Comparison of ENCODE assay signal across 20 mouse cellular contexts in the genomic region with DNA sequence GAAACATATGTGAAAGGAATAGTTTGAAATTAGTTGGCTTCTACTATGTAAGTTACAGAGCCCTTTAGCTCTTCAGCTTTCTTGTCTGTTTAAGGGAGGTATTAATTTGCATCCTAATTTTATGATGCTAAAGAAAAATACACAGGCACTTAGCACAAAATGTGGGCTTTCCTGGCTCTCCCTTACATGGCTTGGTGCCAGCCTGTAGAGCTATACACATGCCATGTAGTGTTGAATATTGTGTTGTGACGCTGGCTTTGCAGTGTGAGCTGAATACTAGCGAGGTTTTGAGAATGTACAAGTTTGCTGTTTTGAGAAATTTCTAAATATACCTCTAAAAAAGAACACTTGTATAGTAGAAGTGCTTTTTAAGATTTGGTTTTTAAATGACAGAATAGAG.
DNase-seq lines count a peak whose midpoint lies in the region; ATAC-seq and TF ChIP-seq lines count a peak whose summit lies in the region.
"Had no signal": no experiment of that assay in that cellular context is flagged by ENCODE, and none has a peak within 500 bp of the region (broad histone marks: within the 10 kb centered on the region; RNA-seq: fewer than 3 reads in every experiment).

No protein-coding gene starts in this region.

- intact Hi-C loops in left cerebral cortex, postnatal 14 days (cut with DNase I), result no loop called here
- intact Hi-C loops in left cerebral cortex, postnatal 36 days (cut with DNase I), result no loop called here

- no peaks in the 10 kb centered on the region for H3K36me3 ChIP-seq in hindbrain, postnatal 0 days (ENCODE audit: insufficient read depth, low read length)
- no peaks in the 10 kb centered on the region for H3K36me3 ChIP-seq in liver, embryonic 11.5 days (ENCODE audit: control insufficient read depth, insufficient read depth, low read length)
- H3K36me3 ChIP-seq: lung, embryonic 15.5 days; neural tube, embryonic 12.5 days had no signal

- no peak for ATAC-seq in hindbrain, postnatal 0 days
- no peak for ATAC-seq in liver, embryonic 11.5 days (replicated peaks; ENCODE audit: low FRiP score)
- ATAC-seq: inflammation-experienced regulatory T-cells, adult 6 months had no signal

- H3K4me2 ChIP-seq in hindbrain, postnatal 0 days (ENCODE audit: low read depth, low read length), result no peak overlapping the region
- H3K4me2 ChIP-seq in liver, embryonic 11.5 days, result no peak overlapping the region
- H3K4me2 ChIP-seq: liver, embryonic 13.5 days; lung, embryonic 15.5 days; neural tube, embryonic 12.5 days had no signal

- WGBS in hindbrain, postnatal 0 days, result 38% methylated on average over 2 of the region's 2 CpGs
- 93% methylated on average over 2 of the region's 2 CpGs for WGBS in liver, embryonic 11.5 days

- no peak for TF ChIP-seq CTCF in brain, embryonic 14.5 days (IDR thresholded peaks at IDR 0.05; ENCODE audit: borderline replicate concordance, extremely low read depth, insufficient read depth, insufficient read length)
- no peak for TF ChIP-seq CTCF in hindbrain, postnatal 0 days (IDR thresholded peaks at IDR 0.05; ENCODE audit: low read depth)

- no peaks in the 10 kb centered on the region for H3K4me1 ChIP-seq in hindbrain, postnatal 0 days (ENCODE audit: insufficient read depth, low read length)
- H3K4me1 ChIP-seq in liver, embryonic 11.5 days (replicated peaks; ENCODE audit: control insufficient read depth, insufficient read depth, low read length), result peaks cover 20% of the 10 kb centered on the region; the same call in 1 of the 2 replicates
- H3K4me1 ChIP-seq: lung, embryonic 15.5 days had no signal

- no peak overlapping the region for H3K27ac ChIP-seq in hindbrain, postnatal 0 days
- H3K27ac ChIP-seq in liver, embryonic 11.5 days (ENCODE audit: low read depth, low read length), result no peak overlapping the region
- H3K27ac ChIP-seq: embryonic facial prominence, embryonic 10.5 days; liver, embryonic 13.5 days; lung, embryonic 15.5 days; macrophage; neural tube, embryonic 12.5 days; stomach, postnatal 0 days had no signal

- no peak overlapping the region for H3K9ac ChIP-seq in hindbrain, postnatal 0 days (replicated peaks; ENCODE audit: low read length)
- H3K9ac ChIP-seq in liver, embryonic 11.5 days (ENCODE audit: low read depth, low read length), result no peak overlapping the region
- H3K9ac ChIP-seq: liver, embryonic 13.5 days; lung, embryonic 15.5 days; neural tube, embryonic 12.5 days had no signal

- no peaks in the 10 kb centered on the region for H3K27me3 ChIP-seq in hindbrain, postnatal 0 days (ENCODE audit: insufficient read depth, low read length)
- no peaks in the 10 kb centered on the region for H3K27me3 ChIP-seq in liver, embryonic 11.5 days (replicated peaks; ENCODE audit: control insufficient read depth, insufficient read depth, low read length)
- H3K27me3 ChIP-seq: liver, embryonic 13.5 days; lung, embryonic 15.5 days; neural tube, embryonic 12.5 days had no signal

- H3K9me3 ChIP-seq in hindbrain, postnatal 0 days (ENCODE audit: low read length), result no peaks in the 10 kb centered on the region
- no peaks in the 10 kb centered on the region for H3K9me3 ChIP-seq in liver, embryonic 11.5 days (ENCODE audit: control insufficient read depth, low read length)
- H3K9me3 ChIP-seq: embryonic facial prominence, embryonic 10.5 days; liver, embryonic 13.5 days; lung, embryonic 15.5 days; neural tube, embryonic 12.5 days had no signal

- no peak for TF ChIP-seq POLR2A in brain, embryonic 14.5 days (IDR thresholded peaks at IDR 0.05; ENCODE audit: borderline replicate concordance, extremely low read depth, insufficient read depth, insufficient read length, poor library complexity, severe bottlenecking)

- DNase-seq in frontal cortex, postnatal 10 days (ENCODE audit: low spot score in 2 of 2), result peak; percentile 16 to 39
- DNase-seq in frontal cortex, postnatal 14 days (ENCODE audit: low spot score in 2 of 2), result no peak
- DNase-seq in left cerebral cortex, postnatal 14 days (ENCODE audit: low spot score in 2 of 2), result peak; percentile 54 to 70
- no peak for DNase-seq in left cerebral cortex, postnatal 36 days (ENCODE audit: low spot score in 2 of 2)
- peak; percentile 83 for DNase-seq in brain, embryonic 14.5 days (ENCODE audit: low read depth)
- peak; percentile 26 for DNase-seq in hindbrain, postnatal 0 days (ENCODE audit: low spot score)
- DNase-seq in liver, embryonic 11.5 days (ENCODE audit: low spot score), result no peak
- no peak for DNase-seq in spleen, postnatal 10 days (ENCODE audit: low spot score in 2 of 2)
- DNase-seq: adrenal gland, adult 2 months; cerebellum, adult 11 months; gastrocnemius, postnatal 36 days; heart, postnatal 10 days; liver, embryonic 13.5 days; thymus, postnatal 14 days had no signal

- no peak overlapping the region for H3K4me3 ChIP-seq in hindbrain, postnatal 0 days (ENCODE audit: low read length)
- no peak overlapping the region for H3K4me3 ChIP-seq in liver, embryonic 11.5 days (ENCODE audit: low read depth, low read length)
- H3K4me3 ChIP-seq: embryonic facial prominence, embryonic 10.5 days; liver, embryonic 13.5 days; lung, embryonic 15.5 days; neural tube, embryonic 12.5 days had no signal

Comparison
In these comparisons a context has a peak if more than half of its experiments do, and no peak if none do; other contexts are left out.
1. DNase-seq: peak in frontal cortex, postnatal 10 days (2 of 2), left cerebral cortex, postnatal 14 days (2 of 2), brain, embryonic 14.5 days (single experiment) and hindbrain, postnatal 0 days (single experiment); none in frontal cortex, postnatal 14 days (0 of 2), left cerebral cortex, postnatal 36 days (0 of 2), liver, embryonic 11.5 days (single experiment) and spleen, postnatal 10 days (0 of 2).